Mouse (Mus musculus): Measurements from ENCODE around the gene Mfrp.

Gene Mfrp

GRCm38 (mm10) chr9:44078955-44079756, 22.4 kb upstream of the Mfrp start:
- no peak for DNase-seq (ENCODE audit: low spot score)

GRCm38 (mm10) chr9:44079997-44080780, 21.3 kb upstream of the Mfrp start:
- no peak for DNase-seq (ENCODE audit: low spot score)

DNA sequence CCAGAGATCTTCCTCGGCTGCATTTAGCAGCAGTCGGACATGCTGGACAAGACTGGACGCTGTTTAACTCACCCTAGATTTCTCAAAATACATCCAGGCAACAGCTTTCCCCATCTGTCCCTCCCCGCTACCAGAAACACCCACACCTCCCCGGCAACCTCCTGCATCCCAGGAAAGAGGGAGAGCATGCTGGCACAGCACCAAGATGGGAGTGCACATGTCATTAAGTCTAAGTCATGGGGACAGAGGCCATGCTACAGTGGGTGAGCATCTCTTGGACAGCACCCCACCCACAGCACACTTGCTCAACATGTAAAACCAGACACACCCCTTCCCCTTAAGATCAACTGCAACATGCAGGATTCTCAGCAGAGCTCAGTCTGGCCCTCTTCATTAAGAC, 20.6 kb upstream of the Mfrp start:
- no peak for DNase-seq (ENCODE audit: low spot score)

GRCm38 (mm10) chr9:44081581-44081980, 19.9 kb upstream of the Mfrp start:
- DNase-seq (ENCODE audit: low spot score), result no peak

DNA sequence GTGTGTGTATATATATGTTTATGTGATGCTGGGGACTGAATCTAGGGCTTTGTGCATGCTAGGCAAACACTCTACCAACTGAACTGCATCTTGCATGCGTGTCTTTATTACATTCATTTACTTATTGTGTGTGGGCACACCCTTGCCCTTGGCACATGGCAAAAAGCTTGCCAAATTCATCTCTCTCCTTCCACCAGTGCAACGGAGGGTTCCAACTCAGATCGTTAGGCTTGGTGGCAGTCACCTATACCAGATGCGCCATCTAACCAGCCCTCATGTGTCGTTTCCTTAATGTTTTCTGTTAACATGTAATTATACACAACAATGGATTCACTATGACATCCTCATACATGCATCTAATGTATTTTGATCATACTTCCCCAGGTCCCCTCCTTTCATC, 19.3 kb upstream of the Mfrp start:
- no peak for DNase-seq (ENCODE audit: low spot score)

DNA sequence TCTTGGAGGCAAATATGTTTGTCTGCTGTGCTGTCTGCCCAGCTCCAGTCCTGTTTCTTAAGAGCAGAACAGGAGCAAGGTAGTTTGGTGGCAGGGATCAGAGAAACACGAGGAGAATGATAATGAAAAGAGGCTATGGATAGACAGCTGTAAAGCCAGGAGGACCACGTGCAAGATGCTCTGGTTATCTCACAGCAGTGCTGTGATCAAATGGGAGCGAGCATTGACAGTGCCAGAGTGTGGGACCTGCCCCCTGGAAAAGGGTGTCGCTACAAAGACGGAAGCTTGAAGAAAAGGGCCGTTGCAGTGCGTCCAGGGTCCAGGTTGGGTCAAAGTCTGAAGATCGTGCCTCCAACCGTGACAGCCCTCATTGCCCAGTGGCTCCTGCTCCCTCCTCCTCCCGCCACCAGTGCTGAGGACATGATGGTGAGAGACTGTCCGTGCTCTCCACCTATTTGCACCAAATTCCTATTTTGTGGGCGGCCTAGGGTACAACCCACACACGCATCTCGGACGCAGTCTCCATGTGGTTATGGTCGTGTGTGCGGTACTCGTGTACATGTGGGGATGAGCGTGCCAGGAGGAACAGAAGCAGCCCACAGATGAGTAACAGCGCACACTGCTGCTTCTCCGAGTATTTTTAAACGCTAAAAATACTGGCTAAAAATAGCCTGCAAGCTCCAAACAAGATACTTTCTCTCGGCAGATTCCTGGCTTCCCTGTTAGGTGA, 18.0 kb upstream of the Mfrp start:
- DNase-seq (ENCODE audit: low spot score), result no peak

DNA sequence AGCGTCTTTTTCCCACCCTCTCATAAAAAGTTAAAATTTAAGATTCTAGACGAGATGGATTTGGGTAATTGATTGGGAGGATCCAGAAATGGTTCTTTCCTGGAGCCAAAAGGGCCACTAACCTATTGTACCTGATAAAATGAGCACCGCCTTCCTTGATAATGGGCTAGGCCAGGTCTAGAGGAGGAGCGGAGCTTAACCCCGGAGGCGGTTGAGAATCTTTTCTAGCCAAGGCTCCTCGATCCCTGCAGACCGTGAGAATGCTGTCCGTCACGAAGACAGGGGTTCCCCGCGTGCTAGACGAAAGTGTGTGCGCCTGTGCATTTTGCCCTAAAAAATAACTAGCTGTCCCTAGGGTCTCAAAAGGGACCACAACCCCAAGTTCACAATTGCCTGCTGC, 17.3 kb upstream of the Mfrp start:
- DNase-seq (ENCODE audit: low spot score), result peak; percentile 16

DNA sequence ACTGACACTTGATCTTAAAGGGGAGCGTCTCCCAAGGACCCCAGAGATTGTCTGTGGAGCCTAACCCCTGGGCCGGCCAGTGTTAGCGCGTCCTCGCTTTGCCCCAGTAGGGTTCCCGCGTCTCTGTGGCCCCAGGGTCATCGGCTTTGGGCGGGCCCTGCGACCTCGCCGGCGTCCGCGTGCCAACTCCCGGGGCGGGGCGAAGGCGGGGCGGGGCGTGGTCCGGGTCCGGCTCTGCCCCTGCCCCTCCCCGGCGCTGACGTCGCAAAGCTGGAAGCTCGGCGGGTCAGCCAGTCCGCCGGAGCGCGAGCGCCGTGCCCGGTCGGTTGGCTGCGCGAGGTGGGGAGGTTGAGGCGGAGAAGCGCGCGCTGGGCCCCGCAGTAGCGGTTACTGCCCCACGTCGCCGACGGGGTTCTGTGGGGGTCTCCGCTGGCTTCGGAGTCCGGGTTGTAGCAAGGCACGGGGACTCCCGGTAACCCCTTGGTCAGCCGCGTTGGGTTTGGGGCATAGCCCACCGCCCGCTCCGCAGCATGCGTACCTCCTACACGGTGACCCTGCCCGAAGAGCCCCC, 16.8 kb upstream of the Mfrp start:
- peak; percentile 32 for DNase-seq (ENCODE audit: low spot score)

GRCm38 (mm10) chr9:44085276-44085675, 16.3 kb upstream of the Mfrp start:
- DNase-seq (ENCODE audit: low spot score), result no peak

GRCm38 (mm10) chr9:44085741-44086665, 15.5 kb upstream of the Mfrp start:
- DNase-seq (ENCODE audit: low spot score), result no peak

DNA sequence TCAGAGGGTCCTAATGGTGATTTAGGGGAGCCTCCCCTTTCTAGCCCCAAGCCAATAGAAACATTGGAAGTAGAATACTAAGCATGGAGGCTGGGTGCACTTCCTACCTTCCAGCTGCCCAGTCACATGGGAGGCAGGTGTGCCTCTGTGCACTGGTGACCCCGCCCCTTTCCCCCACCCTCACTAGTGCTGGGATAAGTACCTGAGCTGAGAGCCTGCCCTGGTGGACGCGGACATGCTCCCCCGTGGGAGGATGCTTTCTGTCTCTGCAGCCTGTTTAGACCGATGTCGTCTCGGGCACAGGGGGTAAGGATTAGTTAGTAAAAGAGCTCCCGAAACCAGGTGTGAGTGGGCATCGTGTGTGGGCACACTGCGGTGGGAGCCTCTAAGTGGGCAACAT, 14.6 kb upstream of the Mfrp start:
- no peak for DNase-seq (ENCODE audit: low spot score)

DNA sequence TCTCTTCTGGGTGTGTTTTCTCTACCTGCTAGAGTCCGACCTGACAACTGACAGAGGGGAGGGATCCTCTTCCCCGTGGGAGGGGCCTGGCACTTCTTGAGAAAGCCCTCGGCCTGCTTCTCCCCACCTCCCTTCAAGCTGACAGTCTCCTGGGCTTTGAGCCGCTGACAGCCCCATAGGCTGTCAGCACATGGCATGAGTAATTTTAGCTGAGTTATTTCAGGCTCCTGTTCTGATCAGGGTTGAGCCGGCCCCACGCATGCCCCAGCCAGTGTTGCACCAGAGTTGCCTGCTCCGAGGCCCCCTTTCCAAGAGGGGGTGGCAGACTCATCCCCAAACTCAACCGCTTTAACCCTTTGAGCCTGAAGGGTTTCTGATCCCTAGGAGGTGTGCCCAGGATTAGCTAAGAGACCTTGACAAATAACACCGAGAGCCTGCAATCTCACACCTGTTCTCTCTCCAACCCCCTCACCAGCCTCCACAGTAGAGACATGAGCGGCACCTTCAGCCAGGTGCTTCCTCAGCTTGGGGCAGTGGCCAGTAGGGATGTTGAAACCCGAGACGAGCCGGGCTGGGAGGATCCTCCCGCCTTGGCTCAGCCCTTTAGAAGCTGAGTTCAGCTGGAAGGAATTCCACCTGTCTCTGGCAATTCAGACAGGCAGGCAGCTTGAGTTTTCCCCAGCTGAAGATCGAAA, 13.6 kb upstream of the Mfrp start:
- no peak for DNase-seq (ENCODE audit: low spot score)

- DNase-seq (ENCODE audit: low spot score), result no peak
These were observed 12.5 kb upstream of the Mfrp start for GRCm38 (mm10) chr9:44088877-44089608.

DNA sequence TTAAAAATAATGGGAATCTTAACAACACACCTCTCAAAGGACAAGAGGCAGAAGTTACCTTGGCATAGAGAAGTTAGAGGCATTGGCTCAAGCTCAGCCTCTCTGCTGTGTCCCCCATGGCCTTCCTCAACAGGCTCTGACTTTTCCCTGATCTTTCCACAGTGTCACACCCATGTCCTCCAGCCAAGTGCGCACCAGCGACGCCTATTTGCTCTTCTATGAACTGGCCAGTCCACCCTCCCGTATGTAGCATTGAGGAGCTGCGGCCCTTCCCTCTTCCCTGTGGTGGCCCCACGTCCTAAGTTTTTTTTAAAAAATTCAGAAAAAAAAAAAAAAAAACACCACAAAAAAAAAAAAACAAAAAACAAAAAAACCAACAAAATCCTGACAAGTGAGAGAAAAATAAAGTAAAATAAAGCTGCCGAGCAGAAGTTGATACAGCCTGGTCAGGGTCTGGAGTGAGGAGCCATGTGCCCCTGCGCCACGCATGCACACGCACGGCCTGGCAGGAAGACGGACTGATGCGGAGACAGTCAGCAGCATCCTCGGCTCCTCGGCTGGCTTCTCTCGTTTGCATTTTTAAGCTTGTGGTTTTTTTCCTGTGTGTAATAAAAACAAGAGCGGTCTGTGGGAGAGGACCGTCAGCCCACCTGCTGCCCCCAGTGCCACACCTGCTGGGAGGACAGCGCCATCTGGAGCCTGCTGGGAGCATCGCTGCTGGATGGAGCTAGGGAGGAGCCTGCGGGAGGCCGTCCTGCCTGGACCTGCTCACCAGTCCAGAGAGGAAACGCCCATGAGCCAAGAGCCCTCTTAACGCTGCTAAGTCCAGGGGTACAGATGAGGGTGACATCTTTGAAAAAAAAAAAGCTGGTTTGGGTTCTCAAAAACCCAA, 7.7 kb upstream of the Mfrp start:
- DNase-seq (ENCODE audit: low spot score), result peak; percentile 79

DNA sequence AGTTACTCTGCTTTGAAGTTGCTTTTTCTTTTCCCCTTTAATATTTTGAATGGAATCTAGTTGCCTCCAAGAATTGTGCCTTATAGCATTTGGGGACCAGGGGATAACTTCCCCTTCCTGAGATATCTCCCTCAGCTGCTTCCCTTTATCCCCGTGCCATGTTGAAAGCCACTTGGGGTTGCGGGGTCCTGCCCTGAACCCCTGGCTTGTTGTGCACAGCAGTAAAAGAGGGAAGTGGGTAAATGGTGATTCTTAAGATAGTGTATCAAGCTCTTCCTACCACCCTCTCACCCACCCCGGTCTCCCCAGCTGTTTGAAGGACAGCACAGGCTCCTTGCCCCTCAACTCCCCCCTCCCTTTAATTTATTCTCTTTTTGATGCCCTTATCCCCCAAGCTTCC, 6.8 kb upstream of the Mfrp start:
- no peak for DNase-seq (ENCODE audit: low spot score)

DNA sequence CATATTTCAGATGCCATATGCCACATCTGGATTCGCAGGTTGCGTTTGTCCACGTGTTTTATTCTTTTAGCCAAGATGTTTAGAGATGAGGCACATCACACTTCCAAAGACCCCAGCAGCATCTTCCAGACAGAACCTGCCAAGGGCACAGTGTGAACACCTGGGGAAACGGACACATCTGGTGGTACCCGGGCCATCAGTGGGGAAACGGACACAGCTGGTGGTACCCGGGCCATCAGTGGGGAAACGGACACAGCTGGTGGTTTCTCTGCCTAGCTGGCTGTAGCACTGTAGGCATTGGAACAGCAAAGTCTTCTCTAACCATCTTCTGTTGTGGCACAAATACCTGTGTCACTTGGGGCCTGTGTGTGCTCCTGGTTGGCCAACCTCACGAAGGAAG, 5.7 kb upstream of the Mfrp start:
- DNase-seq (ENCODE audit: low spot score), result no peak

GRCm38 (mm10) chr9:44096536-44096935, 5.0 kb upstream of the Mfrp start:
- no peak for DNase-seq (ENCODE audit: low spot score)

DNA sequence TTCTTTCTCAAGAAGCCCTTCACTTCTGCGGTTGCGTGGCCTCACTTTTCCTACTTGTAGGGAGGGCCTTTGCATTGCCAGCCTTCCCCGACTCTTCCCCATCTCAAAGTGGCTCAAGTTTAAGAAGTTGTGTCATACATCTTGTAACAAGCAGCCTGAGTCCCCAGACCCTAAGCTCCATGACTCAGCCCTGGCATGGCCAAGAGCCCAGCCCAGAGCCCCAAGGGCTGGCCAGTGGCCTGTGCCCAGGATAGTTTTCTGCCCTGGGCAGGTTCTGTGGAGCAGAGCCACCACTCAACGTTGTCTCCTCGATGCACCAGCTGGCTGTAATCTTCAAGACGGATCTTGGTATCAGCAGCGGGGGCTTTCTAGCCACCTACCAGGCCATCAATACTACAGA, 3.4 kb downstream of the Mfrp start:
- no peak for DNase-seq (ENCODE audit: low spot score)

DNA sequence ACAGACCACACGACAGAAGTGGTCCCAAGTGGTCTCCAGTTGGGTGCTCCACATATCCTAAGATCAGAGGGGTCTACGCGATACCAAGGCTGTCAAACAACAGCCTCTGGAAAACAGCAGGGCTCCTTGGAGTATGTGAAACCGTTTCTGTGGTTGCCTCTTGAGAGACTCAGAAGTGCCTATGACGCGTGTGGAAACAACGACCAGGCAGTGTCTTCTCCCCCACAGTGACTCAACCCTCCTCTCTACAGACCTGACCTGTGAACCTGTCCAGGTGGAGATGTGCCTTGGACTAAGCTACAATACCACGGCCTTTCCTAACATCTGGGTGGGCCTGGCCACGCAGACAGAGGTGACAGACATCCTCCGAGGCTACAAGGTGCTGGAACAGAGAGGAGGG, 4.3 kb downstream of the Mfrp start:
- DNase-seq (ENCODE audit: low spot score), result no peak
